In the genomic region with DNA sequence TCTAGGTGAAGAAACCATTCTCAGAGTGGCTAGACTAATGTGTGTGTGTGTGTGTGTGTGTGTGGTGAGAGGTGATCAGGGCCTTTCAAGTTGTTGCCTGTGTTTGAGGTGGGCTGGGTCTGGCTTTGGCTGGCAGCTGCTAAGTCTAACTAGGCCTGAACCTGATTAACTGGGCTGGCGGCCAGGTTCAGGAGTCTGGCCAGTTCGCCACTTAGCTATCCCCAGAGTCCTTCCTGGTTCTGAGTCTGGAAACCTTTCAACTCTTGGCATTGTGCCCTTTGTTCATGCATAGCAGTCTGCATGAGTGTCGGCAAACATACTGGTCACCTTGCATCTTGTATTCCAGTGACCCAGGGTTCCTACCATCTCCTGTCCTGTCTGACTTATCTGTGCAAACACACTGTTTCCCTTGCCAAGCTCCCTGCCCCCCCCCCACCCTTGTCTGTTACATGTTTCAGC, we compare ENCODE assay signal across 8 mouse cellular contexts. TPM values are rescaled to one million over a fixed set of nuclear protein-coding genes. Genes with fewer than 3 reads are reported as not detected.
DNase-seq lines count a peak whose midpoint lies in the region; ATAC-seq lines count a peak whose summit lies in the region.

No protein-coding gene starts in this region.

- H3K4me1 ChIP-seq in hindbrain, embryonic 13.5 days (replicated peaks) = no peaks in the 10 kb centered on the region
- H3K4me1 ChIP-seq in hindbrain, embryonic 12.5 days = no peaks in the 10 kb centered on the region
- peaks cover 14% of the 10 kb centered on the region; the same call in 1 of the 2 replicates for H3K4me1 ChIP-seq in kidney, embryonic 16.5 days (ENCODE audit: insufficient read depth, low read length)
- H3K4me1 ChIP-seq in midbrain, embryonic 14.5 days (ENCODE audit: control insufficient read depth, insufficient read depth, low read length) = no peaks in the 10 kb centered on the region

- no peaks in the 10 kb centered on the region for H3K36me3 ChIP-seq in hindbrain, embryonic 13.5 days
- H3K36me3 ChIP-seq in hindbrain, embryonic 12.5 days = no peaks in the 10 kb centered on the region
- H3K36me3 ChIP-seq in kidney, embryonic 16.5 days (ENCODE audit: insufficient read depth, low read length) = no peaks in the 10 kb centered on the region
- H3K36me3 ChIP-seq in midbrain, embryonic 14.5 days (ENCODE audit: control insufficient read depth, insufficient read depth, low read length) = no peaks in the 10 kb centered on the region

- H3K9me3 ChIP-seq in hindbrain, embryonic 13.5 days = no peaks in the 10 kb centered on the region
- no peaks in the 10 kb centered on the region for H3K9me3 ChIP-seq in hindbrain, embryonic 12.5 days (replicated peaks)
- no peaks in the 10 kb centered on the region for H3K9me3 ChIP-seq in kidney, embryonic 16.5 days (ENCODE audit: low read length)
- H3K9me3 ChIP-seq in midbrain, embryonic 14.5 days (ENCODE audit: control insufficient read depth, low read length) = no peaks in the 10 kb centered on the region

- H3K27ac ChIP-seq in hindbrain, embryonic 13.5 days = no peak overlapping the region
- no peak overlapping the region for H3K27ac ChIP-seq in hindbrain, embryonic 12.5 days
- peak overlapping the region; percentile 32; the same call in 1 of the 2 replicates for H3K27ac ChIP-seq in kidney, embryonic 16.5 days (ENCODE audit: low read length)
- H3K27ac ChIP-seq in midbrain, embryonic 14.5 days (replicated peaks; ENCODE audit: low read depth, low read length) = no peak overlapping the region

- peak; percentile 75 for DNase-seq in cerebellum, adult 11-12 months
- DNase-seq in heart, adult 8-10 months (ENCODE audit: low spot score) = peak; percentile 81
- DNase-seq in midbrain, embryonic 14.5 days = peak; percentile 60
- no peak for DNase-seq in layer of hippocampus, postnatal 36 days
- no peak for DNase-seq in thymus, postnatal 36 days

- no peak overlapping the region for H3K4me3 ChIP-seq in hindbrain, embryonic 13.5 days
- no peak overlapping the region for H3K4me3 ChIP-seq in hindbrain, embryonic 12.5 days
- H3K4me3 ChIP-seq in kidney, embryonic 16.5 days (ENCODE audit: low read length) = no peak overlapping the region
- H3K4me3 ChIP-seq in midbrain, embryonic 14.5 days (replicated peaks; ENCODE audit: low read depth, low read length) = no peak overlapping the region

- H3K4me2 ChIP-seq in hindbrain, embryonic 13.5 days = no peak overlapping the region
- H3K4me2 ChIP-seq in hindbrain, embryonic 12.5 days (replicated peaks) = no peak overlapping the region
- no peak overlapping the region for H3K4me2 ChIP-seq in kidney, embryonic 16.5 days (replicated peaks; ENCODE audit: low read depth, low read length)
- H3K4me2 ChIP-seq in midbrain, embryonic 14.5 days (ENCODE audit: low read length) = no peak overlapping the region

- WGBS in hindbrain, embryonic 13.5 days = 72% methylated on average over 3 of the region's 3 CpGs
- 80% methylated on average over 3 of the region's 3 CpGs for WGBS in hindbrain, embryonic 12.5 days
- WGBS in kidney, embryonic 16.5 days = 46% methylated on average over 3 of the region's 3 CpGs
- 73% methylated on average over 3 of the region's 3 CpGs for WGBS in midbrain, embryonic 14.5 days

- ATAC-seq in hindbrain, embryonic 13.5 days (ENCODE audit: low FRiP score) = 0 out of 2 replicates have a peak, but pooled peaks have one; percentile 49
- no peak for ATAC-seq in hindbrain, embryonic 12.5 days (ENCODE audit: low FRiP score)
- peak; percentile 66 for ATAC-seq in kidney, embryonic 16.5 days (ENCODE audit: low FRiP score, low TSS enrichment)
- ATAC-seq in midbrain, embryonic 14.5 days (ENCODE audit: low FRiP score, low TSS enrichment) = no peak

- no peak overlapping the region for H3K9ac ChIP-seq in hindbrain, embryonic 13.5 days
- no peak overlapping the region for H3K9ac ChIP-seq in hindbrain, embryonic 12.5 days
- H3K9ac ChIP-seq in kidney, embryonic 16.5 days (replicated peaks; ENCODE audit: low read length) = no peak overlapping the region
- H3K9ac ChIP-seq in midbrain, embryonic 14.5 days (replicated peaks; ENCODE audit: low read length) = no peak overlapping the region

- H3K27me3 ChIP-seq in hindbrain, embryonic 13.5 days = no peaks in the 10 kb centered on the region
- no peaks in the 10 kb centered on the region for H3K27me3 ChIP-seq in hindbrain, embryonic 12.5 days
- H3K27me3 ChIP-seq in kidney, embryonic 16.5 days (ENCODE audit: insufficient read depth, low read length) = no peaks in the 10 kb centered on the region
- no peaks in the 10 kb centered on the region for H3K27me3 ChIP-seq in midbrain, embryonic 14.5 days (ENCODE audit: control insufficient read depth, insufficient read depth, low read length)

RNA-seq across cellular contexts. Expression of gene Phactr2, which starts 27.4 kb away (rescaled TPM):
- 6.2 and 7.8 TPM in 2 replicates for polyA plus RNA-seq in hindbrain, embryonic 13.5 days (2015; fragmentation: Nextera tagmentation; extraction: Ambion mirVana)
- 14.5 and 16.0 TPM in 2 replicates for polyA plus RNA-seq in hindbrain, embryonic 12.5 days (2016; fragmentation: Nextera tagmentation; extraction: Ambion mirVana)
- 10 to 100 TPM; 45.2 to 50.3 (median 48.6) TPM for total RNA-seq in heart, adult 8-10 months (2022)
- 20.7 and 26.9 TPM in 2 replicates for polyA plus RNA-seq in kidney, embryonic 16.5 days (2015; fragmentation: Nextera tagmentation; extraction: Ambion mirVana)
- polyA plus RNA-seq in midbrain, embryonic 14.5 days (2014; fragmentation: Nextera tagmentation; extraction: Ambion mirVana) = 3.8 and 6.3 TPM in 2 replicates
- total RNA-seq in layer of hippocampus, postnatal 36 days (2021) = 10 to 100 TPM; 23.3 to 24.5 TPM

RNA-seq across cellular contexts. Expression of gene Fuca2, which starts 52.5 kb away (rescaled TPM):
- 33.3 and 35.5 TPM in 2 replicates for polyA plus RNA-seq in hindbrain, embryonic 13.5 days (2015; fragmentation: Nextera tagmentation; extraction: Ambion mirVana)
- polyA plus RNA-seq in hindbrain, embryonic 12.5 days (2016; fragmentation: Nextera tagmentation; extraction: Ambion mirVana) = 30.9 and 31.5 TPM in 2 replicates
- 100 to 1,000 TPM; 164 to 196 (median 181) TPM for total RNA-seq in heart, adult 8-10 months (2022)
- 118 and 127 TPM in 2 replicates for polyA plus RNA-seq in kidney, embryonic 16.5 days (2015; fragmentation: Nextera tagmentation; extraction: Ambion mirVana)
- 36.5 and 46.2 TPM in 2 replicates for polyA plus RNA-seq in midbrain, embryonic 14.5 days (2014; fragmentation: Nextera tagmentation; extraction: Ambion mirVana)
- 10 to 100 TPM; 41.8 to 45.7 TPM for total RNA-seq in layer of hippocampus, postnatal 36 days (2021)

Comparison
In these comparisons a context has a peak if more than half of its experiments do, and no peak if none do; other contexts are left out.
1. ATAC-seq: peak in hindbrain, embryonic 13.5 days (single experiment) and kidney, embryonic 16.5 days (single experiment); none in hindbrain, embryonic 12.5 days (single experiment) and midbrain, embryonic 14.5 days (single experiment).
2. DNase-seq: peak in cerebellum, adult 11-12 months (single experiment), heart, adult 8-10 months (single experiment) and midbrain, embryonic 14.5 days (single experiment); none in layer of hippocampus, postnatal 36 days (0 of 2) and thymus, postnatal 36 days (0 of 2).